Mouse (Mus musculus) forebrain, postnatal 0 days (tissue): Measurements from ENCODE around the gene Dusp6. TPM values are rescaled to one million over a fixed set of nuclear protein-coding genes. Genes with fewer than 3 reads are reported as not detected.

Experiments used
- ATAC-seq: fragments of 200-750 bp; cut with Nextera tagmentation; 2 replicates; pipeline ENCODE4 v1.8.0; 2017; ENCODE audit warnings: mild to moderate bottlenecking, moderate library complexity
- DNase-seq: peaks from one replicate; pipeline ENCODE4 v3.0.0-alpha.2; 2015
- H3K27ac ChIP-seq: fragments of 300-500 bp; sonication (generic); 2 replicates; pipeline ENCODE4 v1.5.1; 2014; ENCODE audit warnings: low read depth, mild to moderate bottlenecking, antibody characterized with exemption, low read length, moderate library complexity, mixed read lengths
- H3K27me3 ChIP-seq: fragments of 300-500 bp; sonication (generic); 2 replicates; pipeline ENCODE4 v1.6.1; 2014; ENCODE audit warnings: mild to moderate bottlenecking, low read length, mixed read lengths; ENCODE audit not compliant: insufficient read depth
- H3K36me3 ChIP-seq: fragments of 300-500 bp; sonication (generic); 2 replicates; pipeline ENCODE4 v1.6.1; 2014; ENCODE audit warnings: mild to moderate bottlenecking, moderate library complexity; ENCODE audit not compliant: insufficient read depth
- H3K4me1 ChIP-seq: fragments of 300-500 bp; sonication (generic); 2 replicates; pipeline ENCODE4 v1.6.1; 2014; ENCODE audit warnings: antibody characterized with exemption; ENCODE audit not compliant: insufficient read depth
- H3K4me2 ChIP-seq: fragments of 300-500 bp; sonication (generic); 2 replicates; pipeline ENCODE4 v1.6.1; 2014; ENCODE audit warnings: low read depth, mild to moderate bottlenecking, moderate library complexity
- H3K4me3 ChIP-seq: fragments of 300-500 bp; sonication (generic); 2 replicates; pipeline ENCODE4 v1.5.1; 2014; ENCODE audit warnings: low read depth, low read length, mixed read lengths
- H3K9ac ChIP-seq: fragments of 300-500 bp; sonication (generic); 2 replicates; pipeline ENCODE4 v1.6.1; 2014; ENCODE audit warnings: mild to moderate bottlenecking
- H3K9me3 ChIP-seq: fragments of 300-500 bp; sonication (generic); 2 replicates; pipeline ENCODE4 v1.6.1; 2016; ENCODE audit warnings: low read length
- CTCF ChIP-seq: sonication (generic); IDR thresholded peaks from 2 replicates; pipeline ENCODE4 v1.5.1; 2016; ENCODE audit warnings: antibody characterized with exemption, control low read depth, low read depth
- WGBS: fragments of 180-500 bp; shearing (Covaris S2); extraction: QIAGEN DNeasy Blood & Tissue Kit; methylation state at CpG from one replicate; pipeline ENCODE4 v1.1.7; 2014; 5-methylcytosine and 5-hydroxymethylcytosine counted together
- polyA plus RNA-seq: library from polyadenylated mRNA; unstranded; fragments of >200 nt; fragmentation: Nextera tagmentation; extraction: Ambion mirVana; gene quantifications from 2 replicates; pipeline ENCODE4 v1.2.1, GENCODE M21; 2015
- total RNA-seq: library from RNA; depleted of rRNA; stranded (reverse); fragments of >200 nt; gene quantifications from 2 replicates; pipeline ENCODE4 v1.2.3, GENCODE M21; 2014

Gene Dusp6
- total and polyA plus RNA-seq, 2 experiments from 2014 or later, result 38.7 to 58.3 TPM

- H3K4me1 ChIP-seq, result no peaks in the 10 kb centered on the region
- TF ChIP-seq CTCF, result no peak
- H3K27ac ChIP-seq, result no peak overlapping the region
- no peaks in the 10 kb centered on the region for H3K36me3 ChIP-seq
- H3K4me3 ChIP-seq, result no peak overlapping the region
- no peaks in the 10 kb centered on the region for H3K27me3 ChIP-seq
- WGBS, result 66% methylated on average over 11 of the region's 11 CpGs
- no peak overlapping the region for H3K9ac ChIP-seq
- no peaks in the 10 kb centered on the region for H3K9me3 ChIP-seq
- no peak for DNase-seq
- no peak for ATAC-seq
- no peak overlapping the region for H3K4me2 ChIP-seq
These were observed 24.5 kb upstream of the Dusp6 start for GRCm38 (mm10) chr10:99238537-99238936.

GRCm38 (mm10) chr10:99241284-99241828 is 21.7 kb upstream of the Dusp6 start:
- H3K27me3 ChIP-seq, result no peaks in the 10 kb centered on the region
- no peak for DNase-seq
- H3K27ac ChIP-seq, result no peak overlapping the region
- no peaks in the 10 kb centered on the region for H3K9me3 ChIP-seq
- no peaks in the 10 kb centered on the region for H3K36me3 ChIP-seq
- no peak for TF ChIP-seq CTCF
- no peak for ATAC-seq
- no peak overlapping the region for H3K9ac ChIP-seq
- WGBS, result 96% methylated on average over 7 of the region's 7 CpGs
- no peak overlapping the region for H3K4me2 ChIP-seq
- no peak overlapping the region for H3K4me3 ChIP-seq
- H3K4me1 ChIP-seq, result no peaks in the 10 kb centered on the region

- Histone ChIP-seq H3K4me1 (no peaks in the 10 kb centered on the region), H3K4me3 (no peak overlapping the region), H3K4me2 (no peak overlapping the region), H3K27ac (no peak overlapping the region), H3K9me3 (no peaks in the 10 kb centered on the region), H3K27me3 (no peaks in the 10 kb centered on the region), H3K9ac (no peak overlapping the region), H3K36me3 (no peaks in the 10 kb centered on the region)
- 77% methylated on average over 16 of the region's 16 CpGs for WGBS
- DNase-seq (peak; percentile 62), ATAC-seq (peak; percentile 59)
- TF ChIP-seq CTCF, result no peak
These were observed 21.0 kb upstream of the Dusp6 start for GRCm38 (mm10) chr10:99241829-99242711.

GRCm38 (mm10) chr10:99242721-99243120 is 20.3 kb upstream of the Dusp6 start:
- ATAC-seq (no peak), DNase-seq (no peak)
- whole genome bisulfite sequencing, result 40% methylated on average over 10 of the region's 10 CpGs

GRCm38 (mm10) chr10:99243907-99244489 is 19.0 kb upstream of the Dusp6 start:
- no peak overlapping the region for H3K4me2 ChIP-seq
- H3K27me3 ChIP-seq, result no peaks in the 10 kb centered on the region
- ATAC-seq (no peak), DNase-seq (no peak)
- 69% methylated on average over 5 of the region's 5 CpGs for WGBS
- no peak overlapping the region for H3K4me3 ChIP-seq
- no peak overlapping the region for H3K27ac ChIP-seq
- H3K9me3 ChIP-seq, result no peaks in the 10 kb centered on the region
- TF ChIP-seq CTCF, result no peak
- no peaks in the 10 kb centered on the region for H3K36me3 ChIP-seq
- H3K9ac ChIP-seq, result no peak overlapping the region
- H3K4me1 ChIP-seq, result no peaks in the 10 kb centered on the region

More at GRCm38 (mm10) chr10:99242721-99243120, 20.3 kb upstream of the Dusp6 start:
- Histone ChIP-seq H3K27me3 (no peaks in the 10 kb centered on the region), H3K36me3 (no peaks in the 10 kb centered on the region), H3K4me2 (no peak overlapping the region), H3K9ac (no peak overlapping the region), H3K9me3 (no peaks in the 10 kb centered on the region), H3K4me3 (no peak overlapping the region), H3K4me1 (no peaks in the 10 kb centered on the region), H3K27ac (no peak overlapping the region)
- TF ChIP-seq CTCF, result no peak

GRCm38 (mm10) chr10:99244655-99245260 is 18.3 kb upstream of the Dusp6 start:
- no peaks in the 10 kb centered on the region for H3K27me3 ChIP-seq
- H3K4me3 ChIP-seq, result no peak overlapping the region
- no peak overlapping the region for H3K27ac ChIP-seq
- WGBS, result 70% methylated on average over 7 of the region's 7 CpGs
- no peak overlapping the region for H3K9ac ChIP-seq
- no peaks in the 10 kb centered on the region for H3K4me1 ChIP-seq
- H3K4me2 ChIP-seq, result no peak overlapping the region
- no peak for TF ChIP-seq CTCF
- DNase-seq (no peak), ATAC-seq (no peak)
- H3K9me3 ChIP-seq, result no peaks in the 10 kb centered on the region
- H3K36me3 ChIP-seq, result no peaks in the 10 kb centered on the region
